In genomic region chr6:140546095-140546494, GRCm38 (mm10) we compare ENCODE assay signal across 12 mouse cellular contexts.
DNase-seq lines count a peak whose midpoint lies in the region; ATAC-seq and TF ChIP-seq lines count a peak whose summit lies in the region.
"Had no signal": no experiment of that assay in that cellular context is flagged by ENCODE, and none has a peak within 500 bp of the region (broad histone marks: within the 10 kb centered on the region; RNA-seq: fewer than 3 reads in every experiment).

No protein-coding gene starts in this region.

- TF ChIP-seq CTCF in heart, postnatal 0 days (IDR thresholded peaks at IDR 0.05; ENCODE audit: low read depth), result no peak
- TF ChIP-seq CTCF in liver, postnatal 0 days (IDR thresholded peaks at IDR 0.05; ENCODE audit: low read depth), result no peak

- H3K4me3 ChIP-seq in heart, postnatal 0 days (ENCODE audit: low read depth, low read length), result no peak overlapping the region
- no peak overlapping the region for H3K4me3 ChIP-seq in liver, postnatal 0 days (ENCODE audit: low read depth, low read length)
- no peak overlapping the region for H3K4me3 ChIP-seq in limb, embryonic 10.5 days
- H3K4me3 ChIP-seq: forebrain, embryonic 15.5 days; liver, embryonic 13.5 days had no signal

- peaks cover 33% of the 10 kb centered on the region for H3K36me3 ChIP-seq in heart, postnatal 0 days (replicated peaks; ENCODE audit: control insufficient read depth, insufficient read depth, low read length)
- peaks cover 11% of the 10 kb centered on the region for H3K36me3 ChIP-seq in liver, postnatal 0 days (replicated peaks; ENCODE audit: insufficient read depth, low read length)
- H3K36me3 ChIP-seq in limb, embryonic 10.5 days, result peaks cover 70% of the 10 kb centered on the region

- WGBS in heart, postnatal 0 days, result 46% methylated on average over 8 of the region's 8 CpGs
- 62% methylated on average over 8 of the region's 8 CpGs for WGBS in liver, postnatal 0 days (ENCODE audit: insufficient replicate concordance)
- WGBS in limb, embryonic 10.5 days, result 89% methylated on average over 8 of the region's 8 CpGs

- DNase-seq in heart, postnatal 0 days (ENCODE audit: low spot score), result no peak
- no peak for DNase-seq in heart, postnatal 10 days
- DNase-seq in induced T-regulatory cell, adult 2 months (ENCODE audit: low read depth), result peak; percentile 38
- no peak for DNase-seq in liver, postnatal 0 days
- DNase-seq in thymus, postnatal 36 days, result peak; percentile 32 to 57
- DNase-seq in limb, embryonic 10.5 days (ENCODE audit: low spot score), result no peak
- DNase-seq in cerebellum, postnatal 36 days, result no peak
- DNase-seq: cerebellum, postnatal 10 days; gastrocnemius, postnatal 14 days; liver, embryonic 13.5 days had no signal

- H3K9ac ChIP-seq in heart, postnatal 0 days (replicated peaks; ENCODE audit: low read depth, low read length), result no peak overlapping the region
- H3K9ac ChIP-seq in liver, postnatal 0 days (replicated peaks), result no peak overlapping the region
- H3K9ac ChIP-seq: forebrain, embryonic 15.5 days; liver, embryonic 13.5 days had no signal

- H3K4me1 ChIP-seq in heart, postnatal 0 days (ENCODE audit: control insufficient read depth, insufficient read depth), result peaks cover 21% of the 10 kb centered on the region
- peaks cover 7% of the 10 kb centered on the region; the same call in 1 of the 2 replicates for H3K4me1 ChIP-seq in liver, postnatal 0 days (ENCODE audit: insufficient read depth)
- peaks cover 9% of the 10 kb centered on the region for H3K4me1 ChIP-seq in limb, embryonic 10.5 days

- H3K9me3 ChIP-seq in heart, postnatal 0 days (replicated peaks; ENCODE audit: control insufficient read depth, low read length), result no peaks in the 10 kb centered on the region
- no peaks in the 10 kb centered on the region for H3K9me3 ChIP-seq in liver, postnatal 0 days (ENCODE audit: low read length)
- H3K9me3 ChIP-seq in limb, embryonic 10.5 days (replicated peaks), result no peaks in the 10 kb centered on the region
- H3K9me3 ChIP-seq: forebrain, embryonic 15.5 days; liver, embryonic 13.5 days had no signal

- ATAC-seq in heart, postnatal 0 days (ENCODE audit: insufficient read depth, low read depth), result no peak
- ATAC-seq in liver, postnatal 0 days, result no peak
- ATAC-seq: forebrain, embryonic 15.5 days had no signal

- intact Hi-C loops in heart, postnatal 10 days (cut with DNase I), result no loop called here

- no peaks in the 10 kb centered on the region for H3K27me3 ChIP-seq in heart, postnatal 0 days (ENCODE audit: control insufficient read depth, insufficient read depth, low read length)
- H3K27me3 ChIP-seq in liver, postnatal 0 days (ENCODE audit: insufficient read depth, low read length), result no peaks in the 10 kb centered on the region
- H3K27me3 ChIP-seq in limb, embryonic 10.5 days (ENCODE audit: low read depth, poor library complexity, severe bottlenecking), result no peaks in the 10 kb centered on the region
- H3K27me3 ChIP-seq: forebrain, embryonic 15.5 days; liver, embryonic 13.5 days had no signal

- H3K4me2 ChIP-seq in heart, postnatal 0 days (ENCODE audit: low read depth, low read length), result peak overlapping the region; percentile 41
- peak overlapping the region; percentile 13; the same call in 1 of the 2 replicates for H3K4me2 ChIP-seq in liver, postnatal 0 days (ENCODE audit: low read depth, low read length)
- H3K4me2 ChIP-seq: forebrain, embryonic 15.5 days; liver, embryonic 13.5 days had no signal

- H3K27ac ChIP-seq in heart, postnatal 0 days (ENCODE audit: low read depth), result peak overlapping the region; percentile 73
- H3K27ac ChIP-seq in liver, postnatal 0 days (ENCODE audit: low read depth), result peak overlapping the region; percentile 86
- no peak overlapping the region for H3K27ac ChIP-seq in limb, embryonic 10.5 days
- H3K27ac ChIP-seq: forebrain, embryonic 15.5 days; macrophage had no signal

- no peak for TF ChIP-seq EP300 in heart, postnatal 0 days (IDR thresholded peaks at IDR 0.05; ENCODE audit: low read depth)
- no peak for TF ChIP-seq EP300 in liver, postnatal 0 days (IDR thresholded peaks at IDR 0.05; ENCODE audit: low read depth)

Comparison
In these comparisons a context has a peak if more than half of its experiments do, and no peak if none do; other contexts are left out.
1. DNase-seq: peak in induced T-regulatory cell, adult 2 months (single experiment) and thymus, postnatal 36 days (2 of 2); none in heart, postnatal 0 days (single experiment), heart, postnatal 10 days (0 of 2), liver, postnatal 0 days (single experiment), limb, embryonic 10.5 days (single experiment) and cerebellum, postnatal 36 days (0 of 2).